Mouse (Mus musculus) thymus, postnatal 36 days (tissue): ENCODE data around the gene Ucp3.
A peak's percentile ranks its signal among the peaks of the same experiment; 100 is the strongest.

ENCODE experiments used
- DNase-seq, 2 experiments: peaks; one replicate each; pipeline ENCODE4 v3.0.0; 2022; ENCODE audit warnings: mixed read lengths in 2 of 2

The Ucp3 gene

GRCm38 (mm10) chr7:100472777-100473176 lies at the start of gene Ucp3:
TSS of gene Ucp3 (plus strand) at chr7:100472990.
- DNase-seq, result no peak

GRCm38 (mm10) chr7:100425795-100426194 lies 47.0 kb upstream of the Ucp3 start:
- no peak for DNase-seq

- peak; percentile 23 to 39 for DNase-seq
Observed at GRCm38 (mm10) chr7:100429102-100429501, 43.7 kb upstream of the Ucp3 start.

- DNase-seq, result no peak
Observed at GRCm38 (mm10) chr7:100429911-100430310, 42.9 kb upstream of the Ucp3 start.

GRCm38 (mm10) chr7:100431103-100431502 lies 41.7 kb upstream of the Ucp3 start:
- no peak for DNase-seq

- no peak for DNase-seq
Observed at GRCm38 (mm10) chr7:100433295-100433694, 39.5 kb upstream of the Ucp3 start.

GRCm38 (mm10) chr7:100443728-100444127 lies 29.1 kb upstream of the Ucp3 start:
- no peak for DNase-seq

GRCm38 (mm10) chr7:100446271-100446670 lies 26.5 kb upstream of the Ucp3 start:
- DNase-seq, result no peak

GRCm38 (mm10) chr7:100448530-100448929 lies 24.3 kb upstream of the Ucp3 start:
- no peak for DNase-seq

GRCm38 (mm10) chr7:100448985-100449384 lies 23.8 kb upstream of the Ucp3 start:
- no peak for DNase-seq

GRCm38 (mm10) chr7:100458153-100458552 lies 14.6 kb upstream of the Ucp3 start:
- no peak for DNase-seq

GRCm38 (mm10) chr7:100459862-100460261 lies 12.9 kb upstream of the Ucp3 start:
- no peak for DNase-seq

GRCm38 (mm10) chr7:100461621-100462151 lies 11.1 kb upstream of the Ucp3 start:
- no peak for DNase-seq

GRCm38 (mm10) chr7:100463194-100463593 lies 9.6 kb upstream of the Ucp3 start:
- no peak for DNase-seq

- no peak for DNase-seq
Observed at GRCm38 (mm10) chr7:100463757-100464156, 9.0 kb upstream of the Ucp3 start.

- no peak for DNase-seq
Observed at GRCm38 (mm10) chr7:100464248-100464647, 8.5 kb upstream of the Ucp3 start.

GRCm38 (mm10) chr7:100465248-100465647 lies 7.5 kb upstream of the Ucp3 start:
- DNase-seq, result no peak

GRCm38 (mm10) chr7:100465656-100466309 lies 7.0 kb upstream of the Ucp3 start:
- DNase-seq, result no peak

- DNase-seq, result no peak
Observed at GRCm38 (mm10) chr7:100466781-100467510, 5.8 kb upstream of the Ucp3 start.

GRCm38 (mm10) chr7:100468761-100469160 lies 4.0 kb upstream of the Ucp3 start:
- no peak for DNase-seq

- no peak for DNase-seq
Observed at GRCm38 (mm10) chr7:100469502-100469901, 3.3 kb upstream of the Ucp3 start.

GRCm38 (mm10) chr7:100470796-100471406 lies 1.9 kb upstream of the Ucp3 start:
- DNase-seq, result no peak

GRCm38 (mm10) chr7:100471407-100471797 lies 1.4 kb upstream of the Ucp3 start:
- DNase-seq, result no peak
